Mouse (Mus musculus): Measurements from ENCODE around the gene Gal3st3. TPM values are rescaled to one million over a fixed set of nuclear protein-coding genes. Genes with fewer than 3 reads are reported as not detected.
"Not testable (repeated sequence)": the region's sequence is repeated elsewhere in the genome, so short reads cannot be mapped to it uniquely, and the experiment has no call there.

Gal3st3 gene
- total RNA-seq, 1 experiment from 2014 or later: not detected

- DNase-seq: peak; percentile 18
These were observed 9.0 kb downstream of the Gal3st3 start for GRCm38 (mm10) chr19:5306968-5307734.

- DNase-seq: no peak
These were observed 10.9 kb downstream of the Gal3st3 start for GRCm38 (mm10) chr19:5309025-5309424.

GRCm38 (mm10) chr19:5313189-5313588 is 15.1 kb downstream of the Gal3st3 start:
- DNase-seq: no peak

DNA sequence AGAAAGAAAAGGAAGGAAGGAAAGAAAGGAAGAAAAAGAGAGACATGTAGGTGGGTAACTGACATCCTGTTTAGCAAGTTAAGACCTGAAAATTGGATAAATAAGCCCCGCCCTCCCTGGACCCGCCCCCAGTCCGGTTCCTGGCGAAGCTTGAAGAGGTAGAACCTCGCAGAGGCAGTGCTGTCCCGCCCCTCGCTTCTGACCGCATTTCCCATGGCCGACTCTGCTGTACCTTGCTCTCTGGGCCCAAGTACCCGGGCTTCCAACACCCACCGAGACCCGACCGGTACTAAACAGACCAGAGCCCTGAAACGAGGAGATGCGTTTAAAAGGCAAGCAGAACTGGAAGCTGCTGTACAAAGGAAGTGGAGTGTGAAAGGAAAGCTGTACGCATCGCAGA is 25.7 kb downstream of the Gal3st3 start:
- DNase-seq: no peak

- no peak for DNase-seq
These were observed 29.8 kb downstream of the Gal3st3 start for GRCm38 (mm10) chr19:5327970-5328369.

- DNase-seq: no peak
These were observed 36.6 kb downstream of the Gal3st3 start for GRCm38 (mm10) chr19:5334741-5335140.

GRCm38 (mm10) chr19:5335441-5335840 is 37.3 kb downstream of the Gal3st3 start, which contains the start of gene Catsper1:
Gene Catsper1 (plus strand): TSS chr19:5335741.
- no peak for DNase-seq

- DNase-seq: peak; percentile 75
These were observed 39.8 kb downstream of the Gal3st3 start for GRCm38 (mm10) chr19:5337975-5338374.

DNA sequence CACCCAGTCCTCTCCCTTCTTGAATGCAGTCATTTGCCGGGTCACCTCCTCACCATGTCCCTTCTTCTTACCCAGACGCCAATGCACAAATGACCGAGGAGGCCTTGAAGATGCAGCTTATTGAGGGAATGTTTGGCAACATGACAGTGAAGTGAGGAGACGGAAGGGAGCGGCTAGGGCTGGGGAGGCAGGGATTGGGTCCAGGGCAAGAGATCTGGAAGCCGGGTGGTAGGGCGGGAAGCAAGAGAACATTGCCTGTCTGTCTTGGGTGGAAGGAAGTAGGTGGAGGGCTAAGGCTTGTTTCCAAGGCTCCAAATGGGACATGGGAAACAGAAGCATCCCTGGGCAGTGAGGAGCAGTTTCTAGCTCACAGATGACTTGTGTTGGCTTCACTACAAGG is 43.2 kb downstream of the Gal3st3 start:
- DNase-seq: no peak

GRCm38 (mm10) chr19:5345297-5346131 is 47.4 kb downstream of the Gal3st3 start:
- no peak for DNase-seq

- no peak for DNase-seq
These were observed 49.9 kb downstream of the Gal3st3 start for GRCm38 (mm10) chr19:5348064-5348463.

DNA sequence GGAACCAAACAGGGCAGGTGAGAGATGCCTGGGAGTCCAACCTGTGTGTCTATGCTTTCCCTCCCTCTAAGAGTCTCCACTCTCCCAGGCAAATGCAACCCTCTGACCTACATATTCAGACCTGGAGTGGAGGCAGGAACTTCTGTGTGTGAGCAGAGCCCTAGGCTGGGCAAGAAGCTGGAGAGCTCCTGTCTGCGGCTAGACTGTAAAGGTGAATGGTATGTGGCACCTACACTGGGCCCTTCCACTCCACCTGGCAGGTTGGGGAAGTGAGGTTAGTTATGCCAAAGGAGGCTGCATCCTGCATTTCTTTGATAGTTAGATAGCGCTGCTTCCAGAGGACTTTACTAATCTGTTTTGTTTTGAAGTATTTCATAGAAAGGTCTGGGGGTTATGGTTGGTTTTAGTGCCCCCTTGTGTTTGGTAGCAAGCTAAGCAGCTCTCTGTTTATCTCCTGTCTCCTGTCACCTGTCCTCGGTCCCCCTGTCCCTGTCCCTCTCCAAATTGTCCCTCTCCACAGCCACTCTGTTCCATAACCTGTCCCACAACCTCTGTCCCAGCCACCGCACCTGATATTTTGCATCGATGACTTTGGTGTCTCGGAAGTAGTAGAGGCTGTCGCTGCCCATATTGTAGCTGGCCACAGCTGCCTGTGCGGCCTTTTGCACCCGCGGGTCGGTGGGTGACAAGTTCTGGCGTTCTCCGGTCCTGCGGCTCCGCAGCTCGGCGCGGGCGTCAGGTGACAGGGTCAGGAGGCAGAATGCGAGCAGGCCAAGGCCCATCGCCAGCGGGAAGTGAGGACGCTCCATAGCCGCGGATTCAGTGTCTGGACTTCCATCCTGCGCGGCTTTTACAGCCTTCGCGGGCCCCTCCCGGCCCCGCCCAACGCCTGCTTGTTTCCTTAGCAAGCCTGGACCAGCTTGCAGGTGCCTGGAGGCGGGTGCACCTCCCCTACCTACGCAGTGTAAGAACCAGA is 50.7 kb downstream of the Gal3st3 start:
- DNase-seq: no peak

DNA sequence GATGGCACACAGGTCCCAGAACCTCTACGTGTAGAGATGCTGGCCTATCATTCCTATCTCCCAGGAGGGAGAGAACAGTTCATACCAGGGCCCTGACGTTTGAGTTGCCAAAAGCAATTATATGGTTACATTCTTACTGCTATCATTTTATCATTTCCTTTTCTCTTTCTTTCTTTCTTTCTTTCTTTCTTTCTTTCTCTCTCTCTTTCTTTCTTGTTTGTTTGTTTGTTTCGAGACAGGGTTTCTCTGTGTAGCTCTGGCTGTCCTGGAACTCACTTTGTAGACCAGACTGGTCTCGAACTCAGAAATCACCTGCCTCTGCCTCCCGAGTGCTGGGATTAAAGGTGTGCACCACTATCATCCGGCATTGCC is 51.4 kb downstream of the Gal3st3 start, which contains the start of gene Cst6:
Gene Cst6, minus strand, starts transcription at position 73 of the 372 bp plus-strand sequence.
- not testable (repeated sequence) for DNase-seq

DNA sequence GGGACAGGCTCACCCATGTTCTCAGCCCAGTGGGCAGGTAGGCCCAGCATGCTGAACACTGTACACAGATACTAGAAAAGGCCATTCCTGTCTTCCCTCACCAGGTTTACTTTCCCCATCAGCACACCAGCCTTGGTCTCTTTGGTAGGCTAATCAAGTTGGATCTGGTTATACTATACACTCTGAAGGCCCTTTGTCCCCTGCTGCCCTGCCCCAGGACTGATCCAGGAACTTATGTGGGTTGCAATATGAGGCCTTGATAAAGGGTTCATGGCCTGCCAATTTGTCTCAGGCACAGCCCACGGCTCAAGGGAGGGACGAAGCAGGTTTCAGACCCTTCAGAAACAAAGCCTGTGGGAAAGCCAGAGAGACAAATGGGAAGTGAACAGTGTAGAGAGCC is 55.5 kb downstream of the Gal3st3 start:
- no peak for DNase-seq

GRCm38 (mm10) chr19:5356080-5356479 is 57.9 kb downstream of the Gal3st3 start:
- no peak for DNase-seq

Other genes starting within 250 kb of the Gal3st3 start
- gene Rin1, start 247.8 kb upstream of the Gal3st3 start, total RNA-seq (2021): 5.9 and 6.0 TPM in 2 replicates
- 10.0 and 12.7 TPM in 2 replicates for gene Cd248, start 230.3 kb upstream of the Gal3st3 start, total RNA-seq (2021)
- gene Tmem151a, start 212.8 kb upstream of the Gal3st3 start, total RNA-seq (2021): 1.3 and 1.4 TPM in 2 replicates
- 62.7 and 68.2 TPM in 2 replicates for gene Yif1a, start 209.8 kb upstream of the Gal3st3 start, total RNA-seq (2021)
- gene Cnih2, start 199.8 kb upstream of the Gal3st3 start, total RNA-seq (2021): 1.1 and 2.7 TPM in 2 replicates
- gene Rab1b, start 191.3 kb upstream of the Gal3st3 start, total RNA-seq (2021): 165 and 186 TPM in 2 replicates
- gene Klc2, start 179.8 kb upstream of the Gal3st3 start, total RNA-seq (2021): 47.3 and 54.2 TPM in 2 replicates
- gene Pacs1, start 25.2 kb upstream of the Gal3st3 start, total RNA-seq (2021): 18.0 and 26.9 TPM in 2 replicates
- gene Sf3b2, start 2.9 kb upstream of the Gal3st3 start, total RNA-seq (2021): 175 and 194 TPM in 2 replicates
- gene Catsper1, start 37.4 kb downstream of the Gal3st3 start, total RNA-seq (2021): not detected in 2 replicates
- 1.6 TPM in 1 of 2 replicates, not detected in the other for gene Cst6, start 51.2 kb downstream of the Gal3st3 start, total RNA-seq (2021)
- 25.0 and 25.1 TPM in 2 replicates for gene Eif1ad, start 68.4 kb downstream of the Gal3st3 start, total RNA-seq (2021)
- 148 and 160 TPM in 2 replicates for gene Banf1, start 68.8 kb downstream of the Gal3st3 start, total RNA-seq (2021)
- gene Sart1, start 90.4 kb downstream of the Gal3st3 start, total RNA-seq (2021): 49.8 and 93.4 TPM in 2 replicates
- gene Tsga10ip, start 104.2 kb downstream of the Gal3st3 start, total RNA-seq (2021): not detected in 2 replicates
- gene Drap1, start 126.6 kb downstream of the Gal3st3 start, total RNA-seq (2021): 182 and 221 TPM in 2 replicates
- 43.1 and 51.1 TPM in 2 replicates for gene AI837181, start 126.8 kb downstream of the Gal3st3 start, total RNA-seq (2021)
- gene Fosl1, start 149.2 kb downstream of the Gal3st3 start, total RNA-seq (2021): not detected in 2 replicates
- gene Ccdc85b, start 159.6 kb downstream of the Gal3st3 start, total RNA-seq (2021): 7.2 and 10.9 TPM in 2 replicates
- gene Fibp, start 162.3 kb downstream of the Gal3st3 start, total RNA-seq (2021): 53.7 and 100 TPM in 2 replicates
- not detected in 2 replicates for gene Ctsw, start 170.2 kb downstream of the Gal3st3 start, total RNA-seq (2021)
- 55.5 and 56.3 TPM in 2 replicates for gene Efemp2, start 175.6 kb downstream of the Gal3st3 start, total RNA-seq (2021)
- gene Mus81, start 190.1 kb downstream of the Gal3st3 start, total RNA-seq (2021): 31.1 and 35.0 TPM in 2 replicates
- gene Cfl1, start 192.1 kb downstream of the Gal3st3 start, total RNA-seq (2021): 625 and 632 TPM in 2 replicates
- gene 1700020D05Rik, start 205.5 kb downstream of the Gal3st3 start, total RNA-seq (2021): 2.2 and 3.7 TPM in 2 replicates
- 13.1 and 18.4 TPM in 2 replicates for gene Snx32, start 212.2 kb downstream of the Gal3st3 start, total RNA-seq (2021)